Mouse (Mus musculus) left cerebral cortex, postnatal 10 days (tissue): Measurements from ENCODE around the gene Prrg3. TPM values are rescaled to one million over a fixed set of nuclear protein-coding genes. Genes with fewer than 3 reads are reported as not detected.

Experiments
- total RNA-seq, 2 experiments: library from RNA; stranded (reverse); gene quantifications; 2 replicates each; pipeline ENCODE4 v1.2.3; 2021

Gene Prrg3
- total RNA-seq, 2 experiments from 2014 or later: 31.6 to 35.4 TPM

Other genes starting within 250 kb of the Prrg3 start
- 10 to 100 TPM; 36.2 to 36.4 TPM for gene Vma21, start 146.7 kb upstream of the Prrg3 start, total RNA-seq
- under 1 TPM; 0.60 to 0.89 TPM for gene Gm1141, start 41.6 kb upstream of the Prrg3 start, total RNA-seq
- gene Fate1, start 10.4 kb downstream of the Prrg3 start, total RNA-seq: under 1 TPM in 1 of 2 experiments, not detected in 1; 0.71 TPM
- gene Cnga2, start 29.2 kb downstream of the Prrg3 start, total RNA-seq: under 1 TPM; 0.26 to 0.49 TPM